29 mouse cellular contexts compared by ENCODE assay signal in genomic region chr12:82940461-82940860, GRCm38 (mm10).
A peak's percentile ranks its signal among the peaks of the same experiment; 100 is the strongest.
DNase-seq lines count a peak whose midpoint lies in the region; ATAC-seq and TF ChIP-seq lines count a peak whose summit lies in the region.
"Had no signal": no experiment of that assay in that cellular context is flagged by ENCODE, and none has a peak within 500 bp of the region (broad histone marks: within the 10 kb centered on the region; RNA-seq: fewer than 3 reads in every experiment).

No protein-coding gene starts in this region.

- H3K4me2 ChIP-seq in limb, embryonic 13.5 days (replicated peaks) = no peak overlapping the region
- no peak overlapping the region for H3K4me2 ChIP-seq in lung, postnatal 0 days (replicated peaks; ENCODE audit: low read depth, low read length)
- H3K4me2 ChIP-seq in limb, embryonic 14.5 days (replicated peaks; ENCODE audit: low read depth, low read length, severe bottlenecking) = no peak overlapping the region
- H3K4me2 ChIP-seq: embryonic facial prominence, embryonic 13.5 days; forebrain, embryonic 13.5 days; heart, embryonic 12.5 days; heart, embryonic 15.5 days; hindbrain, embryonic 13.5 days had no signal

- 38% methylated on average over 4 of the region's 4 CpGs for WGBS in limb, embryonic 13.5 days
- WGBS in limb, embryonic 10.5 days = 76% methylated on average over 4 of the region's 4 CpGs
- WGBS in lung, postnatal 0 days = 51% methylated on average over 4 of the region's 4 CpGs
- 37% methylated on average over 4 of the region's 4 CpGs for WGBS in limb, embryonic 14.5 days

- no peaks in the 10 kb centered on the region for H3K9me3 ChIP-seq in limb, embryonic 13.5 days
- H3K9me3 ChIP-seq in limb, embryonic 10.5 days (replicated peaks) = no peaks in the 10 kb centered on the region
- H3K9me3 ChIP-seq in lung, postnatal 0 days (ENCODE audit: low read length) = no peaks in the 10 kb centered on the region
- H3K9me3 ChIP-seq in limb, embryonic 14.5 days (ENCODE audit: control insufficient read depth, low read length) = no peaks in the 10 kb centered on the region
- H3K9me3 ChIP-seq: embryonic facial prominence, embryonic 13.5 days; forebrain, embryonic 10.5 days; forebrain, embryonic 13.5 days; heart, embryonic 12.5 days; heart, embryonic 15.5 days; hindbrain, embryonic 10.5 days; hindbrain, embryonic 13.5 days had no signal

- no peak overlapping the region for H3K27ac ChIP-seq in limb, embryonic 13.5 days
- H3K27ac ChIP-seq in limb, embryonic 10.5 days = no peak overlapping the region
- H3K27ac ChIP-seq in lung, postnatal 0 days (ENCODE audit: low read length) = no peak overlapping the region
- H3K27ac ChIP-seq in limb, embryonic 14.5 days (replicated peaks; ENCODE audit: low read depth, low read length) = no peak overlapping the region
- H3K27ac ChIP-seq: embryonic facial prominence, embryonic 13.5 days; forebrain, embryonic 10.5 days; forebrain, embryonic 13.5 days; heart, embryonic 15.5 days; hindbrain, embryonic 10.5 days; hindbrain, embryonic 13.5 days; hindbrain, postnatal 0 days had no signal

- H3K9ac ChIP-seq in limb, embryonic 13.5 days = no peak overlapping the region
- no peak overlapping the region for H3K9ac ChIP-seq in lung, postnatal 0 days (replicated peaks; ENCODE audit: low read depth)
- H3K9ac ChIP-seq in limb, embryonic 14.5 days (ENCODE audit: low read depth, low read length, severe bottlenecking) = no peak overlapping the region
- H3K9ac ChIP-seq: embryonic facial prominence, embryonic 13.5 days; forebrain, embryonic 13.5 days; heart, embryonic 12.5 days; heart, embryonic 15.5 days; hindbrain, embryonic 13.5 days had no signal

- no peak for TF ChIP-seq POLR2A in limb, embryonic 14.5 days (IDR thresholded peaks at IDR 0.05; ENCODE audit: borderline replicate concordance, extremely low read depth, insufficient read depth, insufficient read length)

- peaks cover 21% of the 10 kb centered on the region for H3K4me1 ChIP-seq in limb, embryonic 13.5 days
- peaks cover 11% of the 10 kb centered on the region for H3K4me1 ChIP-seq in limb, embryonic 10.5 days
- no peaks in the 10 kb centered on the region for H3K4me1 ChIP-seq in lung, postnatal 0 days (ENCODE audit: insufficient read depth, low read depth, low read length)
- H3K4me1 ChIP-seq in limb, embryonic 14.5 days (ENCODE audit: control insufficient read depth, insufficient read depth, low read length) = peaks cover 15% of the 10 kb centered on the region
- H3K4me1 ChIP-seq: forebrain, embryonic 10.5 days; forebrain, embryonic 13.5 days; hindbrain, embryonic 10.5 days; hindbrain, embryonic 13.5 days had no signal

- no peak for TF ChIP-seq CTCF in lung, postnatal 0 days (IDR thresholded peaks at IDR 0.05)

- peak; percentile 57 for ATAC-seq in limb, embryonic 13.5 days (ENCODE audit: low FRiP score, low read depth)
- peak; percentile 60 for ATAC-seq in lung, postnatal 0 days
- ATAC-seq in limb, embryonic 14.5 days (ENCODE audit: low FRiP score, low read depth) = peak; percentile 57; the same call in 1 of the 2 replicates
- ATAC-seq: activated CD4-positive, CD25-positive, alpha-beta regulatory T cell, adult 4 months; CD4-positive, CD25-positive, alpha-beta regulatory T cell, adult 4 months; forebrain, embryonic 13.5 days; forebrain, embryonic 16.5 days; hindbrain, postnatal 0 days; inflammation-experienced regulatory T-cells, adult 6 months had no signal

- H3K36me3 ChIP-seq in limb, embryonic 13.5 days = no peaks in the 10 kb centered on the region
- no peaks in the 10 kb centered on the region for H3K36me3 ChIP-seq in limb, embryonic 10.5 days
- H3K36me3 ChIP-seq in lung, postnatal 0 days (ENCODE audit: insufficient read depth, low read length) = no peaks in the 10 kb centered on the region
- no peaks in the 10 kb centered on the region for H3K36me3 ChIP-seq in limb, embryonic 14.5 days (ENCODE audit: control insufficient read depth, insufficient read depth, low read length)
- H3K36me3 ChIP-seq: embryonic facial prominence, embryonic 13.5 days; forebrain, embryonic 10.5 days; heart, embryonic 12.5 days; heart, embryonic 15.5 days; hindbrain, embryonic 10.5 days; hindbrain, embryonic 13.5 days had no signal

- DNase-seq in limb, embryonic 10.5 days (ENCODE audit: low spot score) = no peak
- DNase-seq in lung, postnatal 0 days (ENCODE audit: low spot score) = peak; percentile 55
- no peak for DNase-seq in lung, postnatal 10 days
- DNase-seq in limb, embryonic 14.5 days (ENCODE audit: low spot score) = peak; percentile 76
- DNase-seq in lung, postnatal 36 days = peak; percentile 33
- DNase-seq in adrenal gland, postnatal 10 days = no peak
- DNase-seq: adrenal gland, adult 8-10 months; adrenal gland, postnatal 36 days; cerebellum, adult 11 months; cerebellum, adult 2 months; cerebellum, adult 9-11 months; cerebellum, postnatal 25 days; gastrocnemius, postnatal 25 days; heart, adult 18-20 months; heart, postnatal 10 days; heart, postnatal 36 days had no signal

- H3K27me3 ChIP-seq in limb, embryonic 13.5 days = peaks cover 27% of the 10 kb centered on the region
- H3K27me3 ChIP-seq in limb, embryonic 10.5 days (ENCODE audit: low read depth, poor library complexity, severe bottlenecking) = no peaks in the 10 kb centered on the region
- no peaks in the 10 kb centered on the region for H3K27me3 ChIP-seq in lung, postnatal 0 days (replicated peaks; ENCODE audit: insufficient read depth, low read length)
- no peaks in the 10 kb centered on the region for H3K27me3 ChIP-seq in limb, embryonic 14.5 days (ENCODE audit: control insufficient read depth, insufficient read depth, low read length)
- H3K27me3 ChIP-seq: embryonic facial prominence, embryonic 13.5 days; forebrain, embryonic 13.5 days; heart, embryonic 12.5 days; heart, embryonic 15.5 days; hindbrain, embryonic 13.5 days had no signal

- TF ChIP-seq EP300 in lung, postnatal 0 days (IDR thresholded peaks at IDR 0.05) = no peak

- H3K4me3 ChIP-seq in limb, embryonic 13.5 days = no peak overlapping the region
- no peak overlapping the region for H3K4me3 ChIP-seq in limb, embryonic 10.5 days
- no peak overlapping the region for H3K4me3 ChIP-seq in lung, postnatal 0 days (ENCODE audit: low read depth, low read length)
- no peak overlapping the region for H3K4me3 ChIP-seq in limb, embryonic 14.5 days (replicated peaks; ENCODE audit: low read length)
- H3K4me3 ChIP-seq: embryonic facial prominence, embryonic 13.5 days; forebrain, embryonic 10.5 days; forebrain, embryonic 13.5 days; heart, embryonic 12.5 days; heart, embryonic 15.5 days; hindbrain, embryonic 10.5 days; hindbrain, embryonic 13.5 days had no signal

Comparison
In these comparisons a context has a peak if more than half of its experiments do, and no peak if none do; other contexts are left out.
1. DNase-seq: peak in lung, postnatal 0 days (single experiment), limb, embryonic 14.5 days (single experiment) and lung, postnatal 36 days (single experiment); none in limb, embryonic 10.5 days (single experiment), lung, postnatal 10 days (single experiment) and adrenal gland, postnatal 10 days (single experiment).
2. Peak in every context shown above with its lines, with median percentiles within 50 percentile points of each other: ATAC-seq.